Mouse (Mus musculus): Measurements from ENCODE around the gene Sec24b. TPM values are rescaled to one million over a fixed set of nuclear protein-coding genes. Genes with fewer than 3 reads are reported as not detected.

Sec24b gene
- polyA plus RNA-seq (2012; fragmentation: generic; extraction: Trizol) = 21.4 TPM

- Histone ChIP-seq H3ac (ENCODE audit: control insufficient read depth, insufficient read length) (peak within 1 kb of the TSS; percentile 41), H3K4me3 (peak within 1 kb of the TSS; percentile 38), H3K4me2 (ENCODE audit: low read depth) (peak within 1 kb of the TSS; percentile 79), H3K36me3 (ENCODE audit: control insufficient read depth, insufficient read depth) (no peaks in the 10 kb centered on the region), H3K27me3 (ENCODE audit: control insufficient read depth, insufficient read depth, insufficient read length) (no peaks in the 10 kb centered on the region), H3K79me2 (ENCODE audit: control insufficient read depth, insufficient read depth) (peaks cover 41% of the 10 kb centered on the region)
- TF ChIP-seq USF1 (IDR thresholded peaks at IDR 0.05; ENCODE audit: low read depth) (no peak), E2F4 (IDR thresholded peaks at IDR 0.05; ENCODE audit: insufficient read depth) (no peak)
These were observed at the start of gene Sec24b for GRCm38 (mm10) chr3:130061281-130061680. Gene Sec24b, minus strand, starts transcription at chr3:130061553.

DNA sequence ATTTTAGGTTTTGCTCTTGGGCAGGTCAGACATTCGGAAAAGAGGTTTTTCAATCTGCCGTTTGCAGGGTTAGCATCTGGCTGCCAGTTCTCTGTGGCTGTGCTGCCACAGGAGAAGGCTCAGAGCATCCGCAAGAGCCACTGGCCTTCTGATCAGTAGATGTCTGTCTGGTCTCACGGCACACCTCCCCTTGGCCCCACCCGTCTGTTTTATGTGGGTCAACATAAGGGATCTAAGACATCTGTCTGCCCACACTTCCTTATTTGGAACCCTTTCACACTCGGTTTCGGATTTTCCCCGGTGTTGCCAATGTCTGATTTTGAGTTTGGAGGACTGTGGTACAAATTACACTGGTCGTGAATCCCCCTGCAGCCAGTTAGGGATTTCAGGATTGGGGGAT lies 43.1 kb upstream of the Sec24b start:
- Histone ChIP-seq H3K27me3 (ENCODE audit: control insufficient read depth, insufficient read depth, insufficient read length) (no peaks in the 10 kb centered on the region), H3ac (ENCODE audit: control insufficient read depth, insufficient read length) (no peak overlapping the region), H3K4me2 (ENCODE audit: low read depth) (no peak overlapping the region), H3K36me3 (ENCODE audit: control insufficient read depth, insufficient read depth) (no peaks in the 10 kb centered on the region), H3K4me3 (no peak overlapping the region), H3K79me2 (ENCODE audit: control insufficient read depth, insufficient read depth) (no peaks in the 10 kb centered on the region)
- no peak for TF ChIP-seq MAX (IDR thresholded peaks at IDR 0.05; ENCODE audit: low read depth)
- TF ChIP-seq CEBPB (IDR thresholded peaks at IDR 0.05; ENCODE audit: insufficient read depth, poor library complexity, severe bottlenecking) = no peak
- TF ChIP-seq MYOG (IDR thresholded peaks at IDR 0.05; ENCODE audit: control insufficient read depth in 1 of 3, insufficient read depth in 1 of 3, insufficient read length in 2 of 3, low read depth in 2 of 3) = no peak
- TF ChIP-seq SRF (IDR thresholded peaks at IDR 0.05; ENCODE audit: control insufficient read depth, insufficient read length, low read depth) = no peak
- no peak for TF ChIP-seq REST (IDR thresholded peaks at IDR 0.05; ENCODE audit: insufficient read depth, insufficient read length)
- TF ChIP-seq TCF3 (IDR thresholded peaks at IDR 0.05; ENCODE audit: insufficient read length, low read depth) = no peak
- no peak for TF ChIP-seq USF1 (IDR thresholded peaks at IDR 0.05; ENCODE audit: low read depth)
- no peak for TF ChIP-seq E2F4 (IDR thresholded peaks at IDR 0.05; ENCODE audit: insufficient read depth)
- no peak for TF ChIP-seq POLR2AphosphoS2 (IDR thresholded peaks at IDR 0.05; ENCODE audit: insufficient read length, low read depth)
- TF ChIP-seq MYOD1 (IDR thresholded peaks at IDR 0.05; ENCODE audit: control insufficient read depth in 1 of 3, insufficient read length in 2 of 3, low read depth in 2 of 3) = no peak
- TF ChIP-seq POLR2A (IDR thresholded peaks at IDR 0.05; ENCODE audit: insufficient read length, low read depth) = no peak
- no peak for TF ChIP-seq TCF12 (IDR thresholded peaks at IDR 0.05; ENCODE audit: insufficient read depth, poor library complexity, severe bottlenecking)

GRCm38 (mm10) chr3:130103486-130103885 lies 42.1 kb upstream of the Sec24b start:
- no peak overlapping the region for H3ac ChIP-seq (ENCODE audit: control insufficient read depth, insufficient read length)
- H3K79me2 ChIP-seq (ENCODE audit: control insufficient read depth, insufficient read depth) = no peaks in the 10 kb centered on the region
- no peaks in the 10 kb centered on the region for H3K36me3 ChIP-seq (ENCODE audit: control insufficient read depth, insufficient read depth)
- no peak overlapping the region for H3K4me2 ChIP-seq (ENCODE audit: low read depth)
- no peak for TF ChIP-seq MYOD1 (IDR thresholded peaks at IDR 0.05; ENCODE audit: control insufficient read depth in 1 of 3, insufficient read length in 2 of 3, low read depth in 2 of 3)
- TF ChIP-seq MAX (IDR thresholded peaks at IDR 0.05; ENCODE audit: low read depth) = no peak
- TF ChIP-seq CEBPB (IDR thresholded peaks at IDR 0.05; ENCODE audit: insufficient read depth, poor library complexity, severe bottlenecking) = no peak
- TF ChIP-seq E2F4 (IDR thresholded peaks at IDR 0.05; ENCODE audit: insufficient read depth) = no peak
- TF ChIP-seq MYOG (IDR thresholded peaks at IDR 0.05; ENCODE audit: control insufficient read depth in 1 of 3, insufficient read depth in 1 of 3, insufficient read length in 2 of 3, low read depth in 2 of 3) = no peak
- no peak for TF ChIP-seq SRF (IDR thresholded peaks at IDR 0.05; ENCODE audit: control insufficient read depth, insufficient read length, low read depth)
- no peak for TF ChIP-seq POLR2AphosphoS2 (IDR thresholded peaks at IDR 0.05; ENCODE audit: insufficient read length, low read depth)
- no peak for TF ChIP-seq USF1 (IDR thresholded peaks at IDR 0.05; ENCODE audit: low read depth)
- TF ChIP-seq TCF12 (IDR thresholded peaks at IDR 0.05; ENCODE audit: insufficient read depth, poor library complexity, severe bottlenecking) = no peak
- no peak for TF ChIP-seq POLR2A (IDR thresholded peaks at IDR 0.05; ENCODE audit: insufficient read length, low read depth)
- TF ChIP-seq TCF3 (IDR thresholded peaks at IDR 0.05; ENCODE audit: insufficient read length, low read depth) = no peak
- TF ChIP-seq REST (IDR thresholded peaks at IDR 0.05; ENCODE audit: insufficient read depth, insufficient read length) = no peak
- no peaks in the 10 kb centered on the region for H3K27me3 ChIP-seq (ENCODE audit: control insufficient read depth, insufficient read depth, insufficient read length)
- H3K4me3 ChIP-seq = no peak overlapping the region

- Histone ChIP-seq H3K27me3 (ENCODE audit: control insufficient read depth, insufficient read depth, insufficient read length) (no peaks in the 10 kb centered on the region), H3K4me2 (ENCODE audit: low read depth) (no peak overlapping the region), H3ac (ENCODE audit: control insufficient read depth, insufficient read length) (no peak overlapping the region), H3K36me3 (ENCODE audit: control insufficient read depth, insufficient read depth) (no peaks in the 10 kb centered on the region), H3K79me2 (ENCODE audit: control insufficient read depth, insufficient read depth) (no peaks in the 10 kb centered on the region), H3K4me3 (no peak overlapping the region)
- TF ChIP-seq E2F4 (IDR thresholded peaks at IDR 0.05; ENCODE audit: insufficient read depth) = no peak
- no peak for TF ChIP-seq TCF12 (IDR thresholded peaks at IDR 0.05; ENCODE audit: insufficient read depth, poor library complexity, severe bottlenecking)
- no peak for TF ChIP-seq POLR2A (IDR thresholded peaks at IDR 0.05; ENCODE audit: insufficient read length, low read depth)
- no peak for TF ChIP-seq MAX (IDR thresholded peaks at IDR 0.05; ENCODE audit: low read depth)
- TF ChIP-seq MYOG (IDR thresholded peaks at IDR 0.05; ENCODE audit: control insufficient read depth in 1 of 3, insufficient read depth in 1 of 3, insufficient read length in 2 of 3, low read depth in 2 of 3) = no peak
- TF ChIP-seq USF1 (IDR thresholded peaks at IDR 0.05; ENCODE audit: low read depth) = no peak
- TF ChIP-seq TCF3 (IDR thresholded peaks at IDR 0.05; ENCODE audit: insufficient read length, low read depth) = no peak
- TF ChIP-seq REST (IDR thresholded peaks at IDR 0.05; ENCODE audit: insufficient read depth, insufficient read length) = no peak
- no peak for TF ChIP-seq CEBPB (IDR thresholded peaks at IDR 0.05; ENCODE audit: insufficient read depth, poor library complexity, severe bottlenecking)
- no peak for TF ChIP-seq POLR2AphosphoS2 (IDR thresholded peaks at IDR 0.05; ENCODE audit: insufficient read length, low read depth)
- TF ChIP-seq MYOD1 (IDR thresholded peaks at IDR 0.05; ENCODE audit: control insufficient read depth in 1 of 3, insufficient read length in 2 of 3, low read depth in 2 of 3) = no peak
- no peak for TF ChIP-seq SRF (IDR thresholded peaks at IDR 0.05; ENCODE audit: control insufficient read depth, insufficient read length, low read depth)
These were observed 33.9 kb upstream of the Sec24b start for GRCm38 (mm10) chr3:130095160-130095781.
